17 mouse cellular contexts compared by ENCODE assay signal in genomic region chr10:31390777-31391395, GRCm38 (mm10). TPM values are rescaled to one million over a fixed set of nuclear protein-coding genes. Genes with fewer than 3 reads are reported as not detected.
DNase-seq lines count a peak whose midpoint lies in the region; ATAC-seq and TF ChIP-seq lines count a peak whose summit lies in the region.
"Had no signal": no experiment of that assay in that cellular context is flagged by ENCODE, and none has a peak within 500 bp of the region (broad histone marks: within the 10 kb centered on the region; RNA-seq: fewer than 3 reads in every experiment).

No protein-coding gene starts in this region.

- no peak overlapping the region for H3K4me2 ChIP-seq in liver, embryonic 12.5 days
- H3K4me2 ChIP-seq: embryonic facial prominence, embryonic 12.5 days; neural tube, embryonic 13.5 days had no signal

- ATAC-seq in liver, embryonic 12.5 days = no peak
- ATAC-seq in activated CD4-positive, CD25-positive, alpha-beta regulatory T cell, adult 4 months = no peak
- ATAC-seq: inflammation-experienced regulatory T-cells, adult 6 months had no signal

- H3K36me3 ChIP-seq in liver, adult 2 months (ENCODE audit: control insufficient read depth, insufficient read depth, low read length) = no peaks in the 10 kb centered on the region
- H3K36me3 ChIP-seq in liver, embryonic 12.5 days = no peaks in the 10 kb centered on the region
- H3K36me3 ChIP-seq: embryonic facial prominence, embryonic 12.5 days; neural tube, embryonic 13.5 days had no signal

- no peaks in the 10 kb centered on the region for H3K9me3 ChIP-seq in liver, embryonic 12.5 days (replicated peaks)
- H3K9me3 ChIP-seq: embryonic facial prominence, embryonic 12.5 days; neural tube, embryonic 13.5 days had no signal

- H3K4me3 ChIP-seq in liver, adult 2 months (ENCODE audit: insufficient read depth, low read depth, low read length) = no peak overlapping the region
- no peak overlapping the region for H3K4me3 ChIP-seq in liver, embryonic 12.5 days
- H3K4me3 ChIP-seq: embryonic facial prominence, embryonic 12.5 days; neural tube, embryonic 13.5 days had no signal

- no peak for TF ChIP-seq CTCF in liver, adult 2 months (IDR thresholded peaks at IDR 0.05; ENCODE audit: low read depth, low read length)

- 81% methylated on average over 4 of the region's 4 CpGs for WGBS in liver, adult 2 months
- WGBS in liver, embryonic 12.5 days (ENCODE audit: insufficient replicate concordance) = 60% methylated on average over 4 of the region's 4 CpGs

- intact Hi-C loops in heart, postnatal 14 days (cut with DNase I) = no loop called here
- intact Hi-C loops in left cerebral cortex, postnatal 4 days (cut with DNase I) = no loop called here

- no peaks in the 10 kb centered on the region for H3K79me2 ChIP-seq in liver, adult 2 months (ENCODE audit: control insufficient read depth, insufficient read depth, low read length)

- peak; percentile 11 for DNase-seq in adrenal gland, adult 8-10 months
- DNase-seq in adrenal gland, postnatal 4 days (ENCODE audit: low spot score in 2 of 2) = no peak
- DNase-seq in liver, adult 2 months (ENCODE audit: extremely low read depth, low read depth, low spot score) = peak; percentile 10
- peak; percentile 13 to 58 for DNase-seq in heart, postnatal 14 days
- no peak for DNase-seq in left cerebral cortex, postnatal 4 days
- DNase-seq in natural killer cell, adult 2 months (ENCODE audit: low spot score in 2 of 2) = no peak
- DNase-seq: cerebellum, adult 9-11 months; gastrocnemius, postnatal 25 days; midbrain, embryonic 14.5 days had no signal

- TF ChIP-seq POLR2A in liver, adult 2 months (IDR thresholded peaks at IDR 0.05; ENCODE audit: extremely low read depth, insufficient read depth, low read length) = no peak

- no peaks in the 10 kb centered on the region for H3K27me3 ChIP-seq in liver, adult 2 months (ENCODE audit: control insufficient read depth, insufficient read depth, low read length)
- no peaks in the 10 kb centered on the region for H3K27me3 ChIP-seq in liver, embryonic 12.5 days (replicated peaks)
- H3K27me3 ChIP-seq: embryonic facial prominence, embryonic 12.5 days; neural tube, embryonic 13.5 days had no signal

- no peak overlapping the region for H3K27ac ChIP-seq in liver, adult 2 months (replicated peaks; ENCODE audit: insufficient read depth, low read depth, low read length)
- no peak overlapping the region for H3K27ac ChIP-seq in liver, embryonic 12.5 days
- H3K27ac ChIP-seq: embryonic facial prominence, embryonic 12.5 days; liver, embryonic 14.5 days; macrophage; neural tube, embryonic 13.5 days; stomach, postnatal 0 days had no signal

- H3K9ac ChIP-seq in liver, adult 2 months (ENCODE audit: low read depth, low read length) = no peak overlapping the region
- no peak overlapping the region for H3K9ac ChIP-seq in liver, embryonic 12.5 days
- H3K9ac ChIP-seq: embryonic facial prominence, embryonic 12.5 days; liver, embryonic 14.5 days; neural tube, embryonic 13.5 days had no signal

- H3K4me1 ChIP-seq in liver, adult 2 months (ENCODE audit: control insufficient read depth, insufficient read depth, low read length) = no peaks in the 10 kb centered on the region
- peaks cover 21% of the 10 kb centered on the region for H3K4me1 ChIP-seq in liver, embryonic 12.5 days
- H3K4me1 ChIP-seq: embryonic facial prominence, embryonic 12.5 days; neural tube, embryonic 13.5 days had no signal

RNA-seq across cellular contexts. Expression of gene Tpd52l1, which starts 54.9 kb away (rescaled TPM):
- total RNA-seq in adrenal gland, adult 8-10 months (2022) = 10 to 100 TPM; 46.2 to 55.3 (median 50.9) TPM
- total RNA-seq in adrenal gland, postnatal 4 days (2021) = 10 to 100 TPM; 44.4 to 52.4 TPM
- 14.4 and 16.3 TPM in 2 replicates for total RNA-seq in liver, adult 2 months (2014; rRNA removed)
- polyA plus RNA-seq in liver, adult 2 months (2012; rRNA removed) = 6.5 and 7.1 TPM in 2 replicates
- 2.3 TPM in 2 replicates for polyA plus RNA-seq in liver, embryonic 12.5 days (2016; fragmentation: Nextera tagmentation; extraction: Ambion mirVana)
- 1 to 10 TPM; 2.1 to 2.7 TPM for total RNA-seq in heart, postnatal 14 days (2021)
- 10 to 100 TPM; 12.9 to 19.1 TPM for total RNA-seq in left cerebral cortex, postnatal 4 days (2021)
- polyA plus RNA-seq in activated CD4-positive, CD25-positive, alpha-beta regulatory T cell, adult 4 months (2017; shearing (Covaris generic)) = not detected
- polyA plus RNA-seq: inflammation-experienced regulatory T-cells, adult 6 months; macrophage had no signal

Comparison
In these comparisons a context has a peak if more than half of its experiments do, and no peak if none do; other contexts are left out.
1. DNase-seq: peak in adrenal gland, adult 8-10 months (single experiment), liver, adult 2 months (single experiment) and heart, postnatal 14 days (2 of 2); none in adrenal gland, postnatal 4 days (0 of 2), left cerebral cortex, postnatal 4 days (single experiment) and natural killer cell, adult 2 months (0 of 2).